In genomic region chr9:114855327-114855726, GRCm38 (mm10) we compare ENCODE assay signal across 10 mouse cellular contexts. TPM values are rescaled to one million over a fixed set of nuclear protein-coding genes. Genes with fewer than 3 reads are reported as not detected.
DNase-seq lines count a peak whose midpoint lies in the region; ATAC-seq lines count a peak whose summit lies in the region.
"Had no signal": no experiment of that assay in that cellular context is flagged by ENCODE, and none has a peak within 500 bp of the region (broad histone marks: within the 10 kb centered on the region; RNA-seq: fewer than 3 reads in every experiment).

No protein-coding gene starts in this region.

- H3K4me1 ChIP-seq in intestine, embryonic 16.5 days (ENCODE audit: control insufficient read depth, insufficient read depth, low read length) = no peaks in the 10 kb centered on the region

- no peak overlapping the region for H3K4me2 ChIP-seq in intestine, embryonic 16.5 days (ENCODE audit: low read depth, low read length)

- no peak overlapping the region for H3K4me3 ChIP-seq in intestine, embryonic 16.5 days (ENCODE audit: low read length)
- H3K4me3 ChIP-seq: erythroblast, embryonic 14.5 days had no signal

- H3K9ac ChIP-seq in intestine, embryonic 16.5 days (ENCODE audit: low read depth, low read length) = no peak overlapping the region

- ATAC-seq in intestine, embryonic 16.5 days = peak; percentile 36
- ATAC-seq in activated CD4-positive, CD25-positive, alpha-beta regulatory T cell, adult 4 months = no peak

- no peaks in the 10 kb centered on the region for H3K27me3 ChIP-seq in intestine, embryonic 16.5 days (replicated peaks; ENCODE audit: control insufficient read depth, insufficient read depth, low read length)

- intact Hi-C loops in left cerebral cortex, postnatal 14 days (cut with DNase I) = no loop called here

- peak; percentile 53 to 68 for DNase-seq in adrenal gland, adult (ENCODE audit: inconsistent age in 2 of 2, low spot score in 1 of 2)
- DNase-seq in adrenal gland, postnatal 25 days = no peak
- peak; percentile 60 for DNase-seq in 3134 (ENCODE audit: extremely low read depth, insufficient read length, low spot score)
- DNase-seq in left cerebral cortex, postnatal 14 days (ENCODE audit: low spot score in 2 of 2) = peak; percentile 32 to 54
- DNase-seq in thymus, postnatal 36 days = no peak
- no peak for DNase-seq in cerebellum, postnatal 4 days (ENCODE audit: low spot score in 2 of 2)
- DNase-seq: retina, postnatal 1 day had no signal

- H3K27ac ChIP-seq in intestine, embryonic 16.5 days (ENCODE audit: low read length) = no peak overlapping the region

- no peaks in the 10 kb centered on the region for H3K9me3 ChIP-seq in intestine, embryonic 16.5 days (ENCODE audit: control insufficient read depth, low read length)

- WGBS in intestine, embryonic 16.5 days = 53% methylated on average over 11 of the region's 11 CpGs

- no peaks in the 10 kb centered on the region for H3K36me3 ChIP-seq in intestine, embryonic 16.5 days (ENCODE audit: control insufficient read depth, insufficient read depth, low read length)

RNA-seq across cellular contexts. Expression of gene Cmtm8, which starts 11.4 kb away (rescaled TPM):
- total RNA-seq in adrenal gland, postnatal 25 days (2021) = 5.9 and 6.1 TPM in 2 replicates
- 80.2 and 87.3 TPM in 2 replicates for polyA plus RNA-seq in intestine, embryonic 16.5 days (2015; fragmentation: Nextera tagmentation; extraction: Ambion mirVana)
- total RNA-seq in left cerebral cortex, postnatal 14 days (2021) = 1 to 10 TPM; 1.6 to 2.3 TPM
- polyA plus RNA-seq in activated CD4-positive, CD25-positive, alpha-beta regulatory T cell, adult 4 months (2017; shearing (Covaris generic)) = not detected

Comparison
In these comparisons a context has a peak if more than half of its experiments do, and no peak if none do; other contexts are left out.
1. DNase-seq: peak in adrenal gland, adult (2 of 2), 3134 (single experiment) and left cerebral cortex, postnatal 14 days (2 of 2); none in adrenal gland, postnatal 25 days (single experiment), thymus, postnatal 36 days (0 of 2) and cerebellum, postnatal 4 days (0 of 2).